Mouse (Mus musculus): ENCODE data around the gene Mettl7a3. TPM values are rescaled to one million over a fixed set of nuclear protein-coding genes. Genes with fewer than 3 reads are reported as not detected.
"Not testable (repeated sequence)": the region's sequence is repeated elsewhere in the genome, so short reads cannot be mapped to it uniquely, and the experiment has no call there.

The Mettl7a3 gene
- polyA plus RNA-seq, 1 experiment from 2014 or later, result not detected

DNA sequence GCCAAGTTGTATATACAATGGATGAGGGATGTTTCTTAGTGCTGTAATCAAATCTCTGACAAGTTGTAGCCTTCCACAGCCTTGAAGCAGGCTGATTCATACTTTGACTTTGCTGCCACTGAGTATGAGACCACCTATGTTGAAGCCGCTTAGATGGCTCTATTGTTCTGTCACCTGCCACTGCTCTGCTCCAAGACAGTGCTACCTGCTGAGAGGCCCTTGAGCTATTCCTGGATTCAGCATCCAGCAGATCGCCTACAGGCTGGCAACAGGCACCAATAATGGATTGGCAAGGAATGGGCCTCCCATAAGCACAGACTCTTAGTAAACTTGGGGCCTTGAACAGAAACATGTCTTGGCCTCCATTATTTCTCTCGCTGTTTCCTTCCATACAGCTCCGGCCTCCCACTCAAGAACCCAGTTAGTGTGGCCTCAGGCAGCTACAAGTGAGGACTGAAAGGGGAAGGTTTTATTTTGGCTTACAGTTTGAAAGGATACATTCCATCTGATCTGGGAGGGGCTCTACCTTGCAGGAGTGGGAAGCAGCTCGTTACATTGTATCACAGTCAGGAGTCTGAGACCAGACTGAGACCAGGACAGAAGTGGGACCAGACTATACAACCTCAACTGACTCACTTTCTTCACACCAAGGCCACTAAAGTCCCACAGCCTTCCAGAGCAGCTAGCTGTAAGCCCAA lies 20.1 kb upstream of the Mettl7a3 start:
- WGBS, result 85% methylated on average over 5 of the region's 5 CpGs
- no peak for DNase-seq (ENCODE audit: low spot score)
- Histone ChIP-seq H3K4me1 (0 out of 2 replicates have a peak, but pooled peaks cover 3% of the 10 kb centered on the region), H3K36me3 (peaks cover 8% of the 10 kb centered on the region; the same call in 1 of the 2 replicates), H3K27ac (no peak overlapping the region), H3K4me3 (no peak overlapping the region), H3K9me3 (no peaks in the 10 kb centered on the region), H3K27me3 (ENCODE audit: insufficient read depth, poor library complexity, severe bottlenecking) (no peaks in the 10 kb centered on the region)

DNA sequence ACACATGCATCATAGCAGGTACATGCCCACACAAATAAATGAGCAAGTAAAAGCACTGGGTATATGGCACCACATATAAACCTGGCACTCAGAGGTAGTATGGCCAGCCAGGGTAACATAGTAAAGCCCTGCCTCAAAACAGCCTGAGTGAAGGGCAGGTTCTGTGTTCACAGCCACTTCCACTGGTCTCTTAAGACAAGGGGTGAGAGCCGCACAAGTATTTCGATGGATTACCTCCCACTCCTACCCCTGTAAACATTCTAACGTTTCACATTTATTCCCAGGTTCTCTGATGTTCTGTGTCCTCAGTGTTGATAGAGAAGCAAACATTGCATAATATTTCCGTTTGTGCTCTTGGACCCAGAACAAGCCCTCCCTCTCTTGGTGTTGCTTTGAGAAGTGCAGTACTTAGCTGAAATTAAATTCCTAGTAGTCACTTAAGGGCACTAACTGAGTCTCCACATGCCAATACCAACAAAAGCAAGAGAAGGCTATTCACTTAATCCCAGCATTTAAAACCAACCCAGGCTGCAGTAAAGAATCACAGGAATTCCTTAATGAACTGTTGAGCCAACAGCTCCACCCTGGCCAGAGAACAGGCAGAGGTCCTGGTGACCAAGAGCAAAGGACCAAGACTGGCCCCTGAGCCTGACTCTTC lies 16.6 kb upstream of the Mettl7a3 start:
- not testable (repeated sequence) for H3K4me1 ChIP-seq; H3K9me3 ChIP-seq; DNase-seq (ENCODE audit: low spot score); H3K27me3 ChIP-seq (ENCODE audit: insufficient read depth, poor library complexity, severe bottlenecking); H3K36me3 ChIP-seq; H3K4me3 ChIP-seq; H3K27ac ChIP-seq
- WGBS, result 66% methylated on average over 4 of the region's 4 CpGs

DNA sequence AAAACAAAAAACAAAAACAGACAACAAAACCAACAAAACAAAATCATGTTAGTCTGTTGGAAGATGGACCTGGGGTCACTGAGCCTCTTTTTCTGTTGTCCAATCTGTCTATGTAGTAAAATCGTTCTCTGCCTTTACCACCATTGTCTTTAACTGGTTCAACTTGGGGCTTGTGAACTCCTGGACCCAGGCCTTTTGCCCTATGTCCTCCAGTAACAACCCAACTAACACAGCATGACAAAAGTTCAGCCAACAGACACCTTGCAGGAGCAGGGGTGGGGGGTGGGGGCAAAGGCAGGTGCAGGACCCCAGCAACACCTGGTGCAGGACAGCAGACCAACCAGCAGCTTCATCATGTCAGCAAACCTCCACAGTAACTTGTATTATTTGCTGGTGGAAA lies 14.8 kb upstream of the Mettl7a3 start:
- no peaks in the 10 kb centered on the region for H3K27me3 ChIP-seq (ENCODE audit: insufficient read depth, poor library complexity, severe bottlenecking)
- no peak for DNase-seq (ENCODE audit: low spot score)
- H3K27ac ChIP-seq, result no peak overlapping the region
- no peak overlapping the region for H3K4me3 ChIP-seq
- H3K4me1 ChIP-seq, result 0 out of 2 replicates have a peak, but pooled peaks cover 3% of the 10 kb centered on the region
- H3K36me3 ChIP-seq, result no peaks in the 10 kb centered on the region
- WGBS, result 86% methylated on average over 1 of the region's 1 CpGs
- no peaks in the 10 kb centered on the region for H3K9me3 ChIP-seq

DNA sequence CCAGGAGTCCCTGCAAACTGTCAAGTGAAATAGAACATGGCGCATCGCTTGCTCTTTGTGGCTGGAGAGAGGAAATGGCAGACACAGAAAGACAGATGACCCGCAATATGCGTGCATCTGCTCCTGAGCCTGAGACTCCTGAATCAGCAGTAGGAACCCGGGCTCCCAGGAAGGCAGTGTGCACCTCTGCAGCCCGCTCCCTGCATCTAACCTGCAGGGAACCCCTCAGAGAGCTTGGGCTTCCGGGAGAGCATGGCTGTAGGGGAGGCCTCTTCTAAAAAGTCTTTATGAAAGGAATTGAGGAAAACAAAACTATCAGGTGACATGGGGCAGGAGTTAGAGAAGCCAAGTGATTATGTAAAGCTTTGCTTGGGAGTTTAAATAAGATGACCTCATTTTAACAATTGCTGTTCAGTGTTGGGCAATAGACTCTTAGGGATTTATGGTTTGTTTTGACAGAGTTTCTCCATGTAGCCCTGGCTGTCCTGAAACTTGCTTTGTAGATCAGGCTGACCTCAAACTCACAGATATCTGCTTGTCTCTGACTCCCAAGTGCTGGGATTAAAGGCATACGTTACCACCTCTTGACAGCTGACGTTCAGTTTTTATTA lies 14.3 kb upstream of the Mettl7a3 start:
- H3K4me1 ChIP-seq, result 0 out of 2 replicates have a peak, but pooled peaks cover 3% of the 10 kb centered on the region
- WGBS, result 69% methylated on average over 9 of the region's 9 CpGs
- no peaks in the 10 kb centered on the region for H3K27me3 ChIP-seq (ENCODE audit: insufficient read depth, poor library complexity, severe bottlenecking)
- no peaks in the 10 kb centered on the region for H3K36me3 ChIP-seq
- H3K4me3 ChIP-seq, result no peak overlapping the region
- H3K9me3 ChIP-seq, result no peaks in the 10 kb centered on the region
- no peak overlapping the region for H3K27ac ChIP-seq
- DNase-seq (ENCODE audit: low spot score), result no peak

DNA sequence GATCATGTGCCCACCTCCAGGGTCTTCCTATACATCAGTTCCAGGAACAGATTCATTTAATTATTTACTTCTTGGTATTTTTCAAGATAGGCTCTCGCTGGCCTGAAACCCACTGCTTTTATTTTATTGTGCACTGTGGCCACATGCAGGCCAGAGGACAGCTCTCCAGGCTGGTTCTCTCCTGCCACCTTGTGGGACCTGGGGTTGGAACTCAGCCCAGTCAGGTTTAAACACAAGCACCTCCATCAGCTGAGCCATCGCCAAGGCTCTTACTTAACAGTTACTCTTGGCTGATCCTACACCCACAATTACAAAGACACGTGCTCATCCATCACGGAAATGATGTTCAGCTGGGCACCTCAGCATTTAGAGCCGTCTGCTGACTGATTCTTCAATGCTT lies 13.6 kb upstream of the Mettl7a3 start:
- Histone ChIP-seq H3K36me3 (no peaks in the 10 kb centered on the region), H3K9me3 (no peaks in the 10 kb centered on the region), H3K27ac (no peak overlapping the region), H3K4me1 (0 out of 2 replicates have a peak, but pooled peaks cover 3% of the 10 kb centered on the region), H3K4me3 (no peak overlapping the region), H3K27me3 (ENCODE audit: insufficient read depth, poor library complexity, severe bottlenecking) (no peaks in the 10 kb centered on the region)
- DNase-seq (ENCODE audit: low spot score), result no peak
- 44% methylated on average over 5 of the region's 5 CpGs for WGBS

DNA sequence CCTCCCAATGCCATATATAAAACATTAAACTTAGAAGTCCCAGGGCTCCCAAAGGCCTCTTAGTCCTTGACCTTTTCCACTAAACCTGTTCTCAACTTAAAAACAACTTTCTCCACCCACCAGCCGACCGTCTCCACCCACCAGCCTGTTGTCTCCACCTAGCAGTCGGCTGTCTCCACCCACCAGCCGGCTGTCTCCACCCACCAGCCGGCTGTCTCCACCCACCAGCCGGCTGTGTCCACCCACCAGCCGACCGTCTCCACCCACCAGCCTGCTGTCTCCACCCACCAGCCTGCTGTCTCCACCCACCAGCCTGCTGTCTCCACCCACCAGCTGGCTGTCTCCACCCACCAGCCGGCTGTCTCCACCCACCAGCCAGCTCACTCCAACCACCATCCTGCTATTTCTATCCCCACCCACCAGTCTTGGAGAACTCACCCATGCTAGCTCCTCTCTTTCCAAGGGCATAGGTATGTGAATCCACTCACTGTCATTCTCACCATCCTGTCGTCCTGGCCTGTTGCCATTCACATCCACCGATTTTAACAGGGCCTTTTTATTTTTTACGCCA lies 10.6 kb upstream of the Mettl7a3 start:
- 63% methylated on average over 12 of the region's 12 CpGs for WGBS
- H3K36me3 ChIP-seq, result no peaks in the 10 kb centered on the region
- H3K4me3 ChIP-seq, result no peak overlapping the region
- H3K9me3 ChIP-seq, result no peaks in the 10 kb centered on the region
- no peak for DNase-seq (ENCODE audit: low spot score)
- no peaks in the 10 kb centered on the region for H3K27me3 ChIP-seq (ENCODE audit: insufficient read depth, poor library complexity, severe bottlenecking)
- H3K27ac ChIP-seq, result no peak overlapping the region
- H3K4me1 ChIP-seq, result no peaks in the 10 kb centered on the region

DNA sequence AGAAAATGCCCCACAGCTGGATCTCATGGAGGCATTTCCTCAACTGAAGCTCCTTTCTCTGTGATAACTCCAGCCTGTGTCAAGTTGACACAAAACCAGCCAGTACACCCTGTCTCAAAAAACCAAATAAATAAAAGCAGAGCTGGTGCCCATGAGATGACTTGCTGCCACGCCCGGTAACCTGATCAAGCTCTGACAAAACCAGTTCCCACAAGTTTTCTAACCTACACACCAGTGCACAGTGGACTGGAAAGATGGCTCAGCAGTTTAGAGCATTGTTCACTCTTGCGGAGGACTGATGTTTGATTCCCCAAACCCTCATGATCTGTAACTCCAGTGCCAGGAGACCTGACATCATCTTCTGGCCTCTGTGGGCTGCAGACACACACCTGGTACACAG lies 9.5 kb upstream of the Mettl7a3 start:
- Histone ChIP-seq H3K27me3 (ENCODE audit: insufficient read depth, poor library complexity, severe bottlenecking) (no peaks in the 10 kb centered on the region), H3K36me3 (no peaks in the 10 kb centered on the region), H3K9me3 (no peaks in the 10 kb centered on the region), H3K27ac (no peak overlapping the region), H3K4me3 (no peak overlapping the region), H3K4me1 (no peaks in the 10 kb centered on the region)
- WGBS, result 87% methylated on average over 3 of the region's 3 CpGs
- DNase-seq (ENCODE audit: low spot score), result no peak

DNA sequence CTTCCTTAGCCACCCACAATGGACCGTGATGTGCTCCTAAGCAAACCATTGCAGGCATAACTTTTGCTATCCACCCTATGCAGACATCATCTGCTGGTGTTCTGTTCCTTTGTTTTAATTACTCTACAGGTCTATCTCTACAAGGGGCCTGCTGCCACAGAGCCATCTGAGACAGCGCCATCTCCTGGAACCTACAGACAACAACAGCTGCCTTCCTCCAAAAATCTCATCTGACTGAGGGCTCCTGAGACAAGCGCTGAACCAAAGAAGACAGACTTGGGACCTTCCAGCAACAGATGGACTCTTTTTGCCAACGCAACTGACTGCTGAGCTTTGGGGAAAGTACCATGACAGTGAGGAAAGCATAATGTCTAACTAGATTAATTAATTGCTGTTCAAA lies 6.6 kb upstream of the Mettl7a3 start:
- not testable (repeated sequence) for H3K4me3 ChIP-seq; H3K27ac ChIP-seq; H3K27me3 ChIP-seq (ENCODE audit: insufficient read depth, poor library complexity, severe bottlenecking); H3K9me3 ChIP-seq; H3K36me3 ChIP-seq; DNase-seq (ENCODE audit: low spot score); H3K4me1 ChIP-seq
- WGBS, result 54% methylated on average over 4 of the region's 4 CpGs

DNA sequence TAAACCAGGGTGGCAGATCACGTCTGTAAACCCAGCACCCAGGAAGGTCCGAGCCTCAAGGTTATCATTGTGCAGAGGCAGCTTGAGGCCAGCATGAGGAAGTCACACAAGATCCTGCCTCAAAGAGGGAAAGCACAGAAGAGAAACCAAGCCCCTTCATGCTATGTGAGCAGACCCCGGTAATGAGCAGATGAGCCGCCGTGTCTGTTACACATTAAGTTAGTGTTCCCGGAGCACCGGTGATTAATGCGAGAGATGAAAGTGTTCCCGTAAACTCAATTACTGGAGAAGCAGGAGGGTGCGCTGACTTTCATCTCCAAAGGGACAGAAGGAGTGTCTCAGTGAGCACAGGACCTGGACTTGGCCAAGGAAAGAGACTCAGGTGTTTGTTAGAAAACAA lies 5.4 kb upstream of the Mettl7a3 start:
- not testable (repeated sequence) for DNase-seq (ENCODE audit: low spot score); H3K4me3 ChIP-seq; H3K36me3 ChIP-seq; H3K4me1 ChIP-seq; H3K9me3 ChIP-seq; H3K27ac ChIP-seq; H3K27me3 ChIP-seq (ENCODE audit: insufficient read depth, poor library complexity, severe bottlenecking)
- WGBS, result 79% methylated on average over 10 of the region's 10 CpGs

DNA sequence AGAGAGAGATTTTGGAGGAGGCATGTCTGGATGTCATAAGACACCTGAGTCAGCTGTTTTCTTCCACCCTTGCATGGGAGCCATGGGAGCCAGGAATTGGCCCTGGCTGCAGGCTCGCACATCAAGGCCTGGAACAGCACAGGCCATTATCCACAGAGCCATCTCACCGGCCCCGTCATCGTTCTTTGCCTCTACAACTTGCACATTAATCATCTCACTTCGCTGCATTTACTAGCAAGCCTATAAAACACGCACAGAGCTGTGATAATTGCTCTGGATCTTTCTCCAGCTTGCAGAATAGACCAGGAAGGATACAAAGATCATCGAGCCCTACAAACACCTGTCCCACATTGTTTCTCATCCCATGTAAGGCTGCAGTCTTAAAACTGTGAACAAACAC lies 4.0 kb upstream of the Mettl7a3 start:
- WGBS, result 85% methylated on average over 7 of the region's 7 CpGs
- no peaks in the 10 kb centered on the region for H3K36me3 ChIP-seq
- no peaks in the 10 kb centered on the region for H3K27me3 ChIP-seq (ENCODE audit: insufficient read depth, poor library complexity, severe bottlenecking)
- H3K9me3 ChIP-seq, result no peaks in the 10 kb centered on the region
- H3K27ac ChIP-seq, result no peak overlapping the region
- H3K4me1 ChIP-seq, result no peaks in the 10 kb centered on the region
- no peak overlapping the region for H3K4me3 ChIP-seq
- no peak for DNase-seq (ENCODE audit: low spot score)

DNA sequence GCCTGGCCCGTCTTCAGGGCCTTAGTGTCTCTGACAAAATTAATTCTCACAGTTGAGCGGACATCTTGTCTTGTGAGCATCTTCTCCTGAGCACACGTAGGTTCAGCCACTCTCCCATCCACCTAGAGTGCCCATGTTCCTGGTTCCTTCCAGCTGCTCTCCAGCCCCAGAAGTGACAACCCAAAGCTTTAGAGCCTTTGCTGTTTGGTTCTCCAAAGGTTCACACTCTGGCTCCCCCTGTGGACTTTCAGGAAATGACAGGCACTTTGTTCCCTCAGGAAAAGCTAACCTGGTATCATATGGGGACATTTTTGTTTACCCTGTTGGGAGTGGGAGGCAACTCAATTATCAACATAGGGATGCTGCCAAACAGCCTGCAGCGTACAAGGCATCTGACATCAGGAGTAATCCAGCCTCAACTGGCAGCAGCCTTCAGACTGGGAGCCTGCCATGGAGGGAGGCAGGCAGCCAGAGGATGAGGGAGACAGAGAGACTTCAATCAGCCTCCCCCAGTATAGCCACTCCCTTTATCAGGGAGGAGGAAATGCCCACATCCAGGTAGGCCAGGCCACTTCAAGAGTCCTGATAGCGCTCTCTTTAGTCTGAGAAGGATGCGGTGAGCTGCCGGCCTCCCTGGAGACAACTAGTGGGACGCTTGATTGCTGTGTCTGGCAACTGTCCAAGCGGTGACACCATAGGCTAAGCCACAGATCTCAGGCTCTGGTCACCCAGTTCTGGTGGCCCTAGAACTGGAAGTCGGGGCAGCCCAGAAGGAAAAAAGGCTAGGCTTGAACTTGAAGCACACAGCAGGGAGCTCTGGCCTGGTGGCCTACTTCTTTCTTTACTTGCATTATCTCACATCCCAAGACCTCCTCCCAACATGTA lies 2.4 kb upstream of the Mettl7a3 start:
- H3K36me3 ChIP-seq; DNase-seq (ENCODE audit: low spot score); H3K27ac ChIP-seq; H3K27me3 ChIP-seq (ENCODE audit: insufficient read depth, poor library complexity, severe bottlenecking); H3K9me3 ChIP-seq; H3K4me1 ChIP-seq; H3K4me3 ChIP-seq: not testable (repeated sequence)
- 56% methylated on average over 3 of the region's 10 CpGs for WGBS

DNA sequence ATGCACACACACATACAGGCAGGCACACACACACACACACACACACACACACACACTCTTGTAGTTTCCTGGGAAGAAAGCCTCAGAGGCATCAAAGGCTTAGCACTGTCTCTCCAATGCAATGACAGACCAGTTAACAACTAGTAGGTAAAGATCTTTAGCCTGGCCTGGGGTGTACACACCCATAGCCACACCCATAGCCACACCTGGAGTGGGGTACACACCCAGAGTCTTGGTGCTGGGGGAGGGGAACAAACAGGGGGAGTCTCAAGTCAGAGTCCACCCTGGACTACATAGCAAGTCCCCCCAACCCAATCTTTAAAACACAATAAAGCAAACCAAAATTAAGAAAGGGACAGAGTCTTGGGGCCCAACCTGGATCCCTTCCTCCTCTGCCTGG lies 2.6 kb downstream of the Mettl7a3 start:
- not testable (repeated sequence) for H3K4me1 ChIP-seq; H3K27me3 ChIP-seq (ENCODE audit: insufficient read depth, poor library complexity, severe bottlenecking); DNase-seq (ENCODE audit: low spot score); H3K9me3 ChIP-seq; H3K4me3 ChIP-seq; H3K27ac ChIP-seq; H3K36me3 ChIP-seq
